Mouse (Mus musculus) lung, adult 2 months (tissue): ENCODE data around the gene Tmem147.

ENCODE experiments used
- CTCF ChIP-seq: fragments of 200-500 bp; IDR thresholded peaks from 2 replicates; pipeline ENCODE4 v1.5.1; 2011; ENCODE audit warnings: mild to moderate bottlenecking, low read length, control low read depth; ENCODE audit not compliant: insufficient read depth
- POLR2A ChIP-seq: fragments of 200-500 bp; IDR thresholded peaks from 2 replicates; pipeline ENCODE4 v1.6.1; 2011; ENCODE audit warnings: low read depth, mild to moderate bottlenecking, control low read depth, low read length, borderline replicate concordance; ENCODE audit errors: extremely low read depth

DNA sequence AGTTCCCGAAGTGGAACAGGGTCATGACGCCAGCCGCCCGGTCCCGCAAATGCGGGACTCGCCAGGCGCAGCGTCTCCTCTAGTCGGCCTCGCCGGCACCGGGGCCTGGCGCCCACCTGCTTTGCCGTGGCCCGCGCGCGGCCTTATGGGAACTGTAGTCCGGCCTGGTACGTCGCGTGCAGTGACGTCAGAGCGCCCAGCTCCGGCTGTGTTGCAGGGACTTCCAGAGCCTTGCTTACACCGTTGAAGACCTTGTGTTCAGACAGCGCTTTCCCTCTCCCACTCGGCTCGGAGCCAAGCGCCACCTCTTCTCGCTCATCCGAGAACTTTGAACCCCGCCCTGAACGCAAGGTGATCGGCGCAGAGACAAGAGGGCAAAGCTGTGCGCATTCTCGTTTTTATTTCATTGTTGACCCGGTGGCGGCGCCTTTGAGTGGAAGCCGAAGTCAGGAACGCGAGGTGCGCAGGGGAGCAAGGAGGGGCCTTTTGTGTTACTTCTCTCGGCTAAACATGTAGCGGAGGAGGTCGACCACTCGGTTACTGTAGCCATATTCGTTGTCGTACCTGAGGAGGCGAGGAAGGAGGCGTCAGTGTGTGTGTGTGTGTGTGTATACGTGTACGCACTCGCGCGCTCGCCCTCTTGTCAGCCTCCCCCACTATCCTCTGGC, at the start of gene Tmem147:
- TF ChIP-seq CTCF (0 out of 2 replicates have a peak, but pooled peaks have one; percentile 11), POLR2A (peak; percentile 87; the same call in 1 of the 2 replicates)
